Mouse (Mus musculus) splenic B cell, adult 2 months (primary cell): ENCODE measurements at regions not wholly inside any gene's neighbourhood (a gene's known extent, or its start where the extent isn't known, plus 50 kb on each side); places are given as distances from the start of the nearest gene placed in this dataset.
"Not testable (repeated sequence)": the region's sequence is repeated elsewhere in the genome, so short reads cannot be mapped to it uniquely, and the experiment has no call there.

Experiments used
- DNase-seq: peaks from one replicate; pipeline ENCODE4 v3.0.0-alpha.2; 2011; ENCODE audit warnings: low read depth, low spot score
- H3K27me3 ChIP-seq: 2 replicates; pipeline ENCODE4 v1.6.1; 2012; ENCODE audit warnings: mild to moderate bottlenecking, low read length, moderate library complexity, mixed read lengths; ENCODE audit not compliant: control insufficient read depth, poor library complexity, insufficient read depth, severe bottlenecking
- H3K36me3 ChIP-seq: 2 replicates; pipeline ENCODE4 v1.6.1; 2012; ENCODE audit warnings: mild to moderate bottlenecking, low read length, moderate library complexity, mixed read lengths; ENCODE audit not compliant: control insufficient read depth, poor library complexity, insufficient read depth, severe bottlenecking

- Histone ChIP-seq H3K27me3 (no peaks in the 10 kb centered on the region), H3K36me3 (no peaks in the 10 kb centered on the region)
- DNase-seq = no peak
Measured at GRCm38 (mm10) chr6:50822236-50823151, 168.3 kb upstream of the Npvf start.

- peak; percentile 41 for DNase-seq
- H3K27me3 ChIP-seq = no peaks in the 10 kb centered on the region
- no peaks in the 10 kb centered on the region for H3K36me3 ChIP-seq
Measured at GRCm38 (mm10) chr6:50823220-50823910, 169.1 kb upstream of the Npvf start.

GRCm38 (mm10) chr6:50824466-50824865, 170.2 kb upstream of the Npvf start:
- no peaks in the 10 kb centered on the region for H3K27me3 ChIP-seq
- no peaks in the 10 kb centered on the region for H3K36me3 ChIP-seq

GRCm38 (mm10) chr6:50831725-50832124, 177.5 kb upstream of the Npvf start:
- peak; percentile 33 for DNase-seq
- Histone ChIP-seq H3K36me3 (no peaks in the 10 kb centered on the region), H3K27me3 (no peaks in the 10 kb centered on the region)

More at GRCm38 (mm10) chr6:50824466-50824865, 170.2 kb upstream of the Npvf start:
- DNase-seq = no peak

GRCm38 (mm10) chr6:50835997-50836625, 181.9 kb upstream of the Npvf start:
- no peak for DNase-seq
- Histone ChIP-seq H3K27me3 (no peaks in the 10 kb centered on the region), H3K36me3 (no peaks in the 10 kb centered on the region)

- DNase-seq = no peak
Measured at GRCm38 (mm10) chr6:50840826-50841225, 186.6 kb upstream of the Npvf start.

GRCm38 (mm10) chr6:50845246-50845645, 191.0 kb upstream of the Npvf start:
- not testable (repeated sequence) for H3K36me3 ChIP-seq, H3K27me3 ChIP-seq, DNase-seq

More at GRCm38 (mm10) chr6:50840826-50841225, 186.6 kb upstream of the Npvf start:
- H3K36me3 ChIP-seq = no peaks in the 10 kb centered on the region
- H3K27me3 ChIP-seq = no peaks in the 10 kb centered on the region

GRCm38 (mm10) chr6:50846740-50847516, 192.7 kb upstream of the Npvf start:
- Histone ChIP-seq H3K36me3 (no peaks in the 10 kb centered on the region), H3K27me3 (no peaks in the 10 kb centered on the region)
- DNase-seq = no peak

GRCm38 (mm10) chr6:50847548-50847947, 193.3 kb upstream of the Npvf start:
- no peaks in the 10 kb centered on the region for H3K36me3 ChIP-seq
- no peaks in the 10 kb centered on the region for H3K27me3 ChIP-seq
- DNase-seq = no peak

GRCm38 (mm10) chr6:50859162-50859561, 204.9 kb upstream of the Npvf start:
- Histone ChIP-seq H3K27me3 (no peaks in the 10 kb centered on the region), H3K36me3 (no peaks in the 10 kb centered on the region)
- no peak for DNase-seq

- no peaks in the 10 kb centered on the region for H3K27me3 ChIP-seq
- no peaks in the 10 kb centered on the region for H3K36me3 ChIP-seq
- DNase-seq = no peak
Measured at GRCm38 (mm10) chr6:50877991-50878390, 223.8 kb upstream of the Npvf start.

GRCm38 (mm10) chr6:50882298-50882697, 228.1 kb upstream of the Npvf start:
- DNase-seq = no peak
- no peaks in the 10 kb centered on the region for H3K36me3 ChIP-seq
- no peaks in the 10 kb centered on the region for H3K27me3 ChIP-seq

GRCm38 (mm10) chr6:50882759-50883158, 228.5 kb upstream of the Npvf start:
- Histone ChIP-seq H3K27me3 (no peaks in the 10 kb centered on the region), H3K36me3 (no peaks in the 10 kb centered on the region)
- DNase-seq = no peak

GRCm38 (mm10) chr6:50885031-50885430, 230.8 kb upstream of the Npvf start:
- no peak for DNase-seq
- no peaks in the 10 kb centered on the region for H3K27me3 ChIP-seq
- H3K36me3 ChIP-seq = no peaks in the 10 kb centered on the region
